Mouse (Mus musculus) urinary bladder, postnatal 4 days (tissue): ENCODE data around the gene Sgip1.
A peak's percentile ranks its signal among the peaks of the same experiment; 100 is the strongest.

ENCODE experiments used
- DNase-seq, 2 experiments: peaks; one replicate each; pipeline ENCODE4 v3.0.0; 2021 to 2022; ENCODE audit warnings: low spot score in 2 of 2

Sgip1 gene

DNA sequence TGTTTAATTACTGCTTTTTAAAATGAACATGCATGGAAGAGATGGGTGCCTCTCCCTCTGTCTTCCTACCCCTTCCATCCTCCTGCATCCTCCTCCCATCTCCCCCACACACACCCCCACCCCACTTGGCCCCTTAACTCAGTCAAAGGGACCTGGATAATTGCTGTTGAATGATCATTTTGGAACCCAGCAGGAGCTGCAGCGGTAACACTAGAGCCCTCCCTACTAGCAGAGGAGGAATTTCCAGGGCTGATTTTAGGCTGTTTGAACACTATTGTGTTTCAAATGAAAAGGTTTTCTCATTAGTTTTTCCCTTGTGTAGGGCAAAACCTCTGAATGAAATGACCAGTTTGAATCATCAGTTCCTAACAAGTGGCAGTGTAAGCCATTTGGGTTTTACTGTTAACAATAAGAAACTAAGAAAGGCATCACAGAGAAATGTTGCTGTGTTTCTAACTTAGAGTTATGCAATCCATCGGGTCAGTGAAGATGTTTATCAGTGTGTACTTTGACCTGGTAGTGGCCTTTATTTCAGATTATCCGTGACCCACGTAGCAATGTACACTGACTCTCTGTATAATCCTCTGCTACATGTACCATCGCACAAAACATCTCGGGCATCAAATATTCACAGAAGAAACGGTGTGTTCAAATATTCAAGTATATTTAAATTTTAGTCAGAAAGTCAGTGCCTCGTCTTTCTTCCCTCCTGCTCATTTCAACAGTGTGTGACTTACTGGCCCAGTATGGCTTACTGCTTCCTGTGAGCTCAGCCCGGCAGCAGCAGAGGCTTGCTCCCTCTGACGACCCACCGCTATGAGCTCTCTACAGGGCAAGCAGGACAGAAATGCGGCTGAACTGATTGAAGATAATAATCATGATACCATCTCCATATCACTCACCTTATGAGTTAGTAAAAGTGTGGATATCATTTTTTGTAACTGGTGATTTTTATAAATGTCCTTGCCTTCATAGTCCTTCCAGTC is 235.5 kb downstream of the Sgip1 start:
- no peak for DNase-seq

DNA sequence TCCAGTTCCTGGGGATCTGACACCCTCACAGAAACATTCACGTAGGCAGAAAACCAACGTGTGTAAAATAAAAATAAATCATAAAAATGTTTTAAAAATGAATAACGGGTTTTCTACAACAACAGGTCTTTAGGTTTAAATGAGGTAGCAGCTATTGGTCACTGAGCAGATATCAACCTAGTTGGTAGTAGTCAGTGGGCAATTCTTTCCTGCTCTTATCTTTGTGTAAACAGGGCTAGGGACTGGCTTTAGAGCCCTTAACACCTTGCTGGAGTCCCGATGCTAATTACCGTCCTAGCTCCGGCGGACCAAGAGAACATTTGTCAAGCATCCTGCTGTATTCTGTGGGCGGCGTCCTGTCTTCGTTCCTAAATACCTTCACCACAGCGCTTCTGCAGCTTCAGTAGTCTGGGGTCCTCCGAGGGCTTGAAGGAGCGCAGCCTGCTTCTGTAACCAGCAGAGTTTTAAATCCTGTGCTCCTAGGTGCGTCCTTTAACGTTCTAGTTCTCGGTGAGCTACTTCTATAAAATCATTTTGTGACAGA is 236.8 kb downstream of the Sgip1 start:
- DNase-seq: no peak

DNA sequence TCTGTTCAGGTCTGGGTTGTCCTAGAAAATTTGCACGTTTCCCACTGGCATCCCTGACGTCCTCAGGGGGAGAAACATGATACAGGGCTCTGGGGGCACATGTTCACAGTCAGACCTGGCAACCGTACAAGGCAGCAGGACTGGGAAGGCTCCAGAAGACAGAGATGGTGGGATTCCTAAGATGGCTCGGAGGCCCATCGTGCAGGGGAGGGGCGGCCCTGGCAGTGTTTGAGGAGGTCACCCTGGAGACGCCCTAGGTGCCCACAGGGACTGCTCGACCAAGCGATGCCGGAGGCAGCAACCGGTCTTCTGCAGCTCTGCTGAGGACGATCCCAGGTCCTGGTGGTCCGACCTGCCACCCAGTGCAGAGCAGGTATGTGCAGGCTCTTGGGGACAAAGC is 237.3 kb downstream of the Sgip1 start, which contains the start of gene Tctex1d1:
TSS of gene Tctex1d1 (plus strand) at position 167 of the 400 bp plus-strand sequence.
- no peak for DNase-seq

DNA sequence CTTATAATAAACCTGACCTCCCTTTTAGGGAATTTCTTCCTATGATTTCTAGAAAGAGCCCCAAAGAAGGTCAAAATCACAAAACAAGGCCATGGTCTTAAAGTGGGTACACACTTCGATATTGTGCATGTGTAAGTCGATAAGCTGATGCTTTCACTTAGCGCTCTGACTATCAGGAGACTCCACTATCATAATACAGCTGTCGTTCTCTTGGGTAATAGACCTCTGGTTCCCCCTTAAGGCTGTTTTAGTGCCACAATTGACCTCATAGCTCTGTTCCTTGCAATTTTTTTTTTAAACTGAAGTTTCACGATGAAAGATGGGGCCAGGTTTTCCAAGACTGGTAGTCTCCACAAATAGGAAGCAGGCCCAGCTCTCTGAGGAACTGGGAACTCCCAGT is 238.3 kb downstream of the Sgip1 start:
- DNase-seq: no peak

DNA sequence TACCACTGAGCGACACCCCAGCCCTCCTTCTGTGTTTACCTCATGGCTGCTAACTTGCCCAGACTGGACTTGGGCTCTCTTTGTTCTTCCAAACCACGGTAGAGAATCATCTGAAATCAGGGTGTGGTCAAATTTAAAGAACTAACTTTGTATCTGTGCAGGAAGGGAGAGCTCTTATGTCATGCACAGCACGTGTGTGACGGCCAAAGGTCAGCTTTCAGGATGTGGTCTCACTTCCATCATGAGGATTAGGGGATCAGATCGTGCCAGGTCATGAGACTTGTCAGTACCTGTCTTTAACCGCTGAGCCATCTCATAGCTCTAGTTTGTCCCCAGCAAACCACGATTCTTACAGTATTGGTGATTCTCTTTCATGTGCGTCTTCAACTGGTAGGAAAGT is 240.6 kb downstream of the Sgip1 start:
- DNase-seq: no peak

DNA sequence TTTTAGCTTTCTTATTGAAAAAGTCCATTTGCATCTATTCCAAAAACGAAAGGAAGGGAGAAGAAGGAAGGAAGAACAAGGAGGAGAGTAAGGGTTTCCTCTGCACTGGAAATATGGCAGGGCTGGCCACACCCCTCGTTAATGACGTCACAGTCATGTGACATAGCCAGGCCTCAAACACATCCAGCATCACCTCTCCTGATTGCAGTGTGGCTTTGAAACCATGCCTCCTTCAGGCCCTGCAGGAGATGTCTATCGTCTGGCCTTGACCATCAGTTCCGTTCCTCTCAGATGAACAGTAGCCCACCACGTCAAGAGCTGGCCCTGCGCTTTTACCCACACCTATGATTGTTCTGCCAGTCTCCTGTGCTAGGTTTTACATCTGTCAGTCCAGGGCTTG is 245.1 kb downstream of the Sgip1 start:
- no peak for DNase-seq

DNA sequence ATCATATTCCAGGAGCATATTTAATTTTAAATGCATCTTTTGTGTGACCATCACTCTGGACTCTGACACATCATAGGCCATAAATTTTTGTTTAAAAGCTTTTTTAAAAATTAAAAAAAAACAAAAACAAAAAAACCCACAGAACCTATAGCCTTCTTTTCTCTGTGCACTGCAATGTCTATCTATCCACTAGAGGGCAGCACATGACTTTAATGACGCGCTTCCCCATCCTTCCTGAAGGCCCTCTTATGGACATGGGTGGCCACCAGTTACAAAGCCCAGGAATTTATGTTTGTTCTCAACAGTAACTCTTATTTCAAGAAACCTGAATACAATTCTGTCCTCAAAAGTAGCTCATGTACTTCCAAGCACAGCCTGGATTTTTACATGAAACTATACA is 245.8 kb downstream of the Sgip1 start:
- no peak for DNase-seq

DNA sequence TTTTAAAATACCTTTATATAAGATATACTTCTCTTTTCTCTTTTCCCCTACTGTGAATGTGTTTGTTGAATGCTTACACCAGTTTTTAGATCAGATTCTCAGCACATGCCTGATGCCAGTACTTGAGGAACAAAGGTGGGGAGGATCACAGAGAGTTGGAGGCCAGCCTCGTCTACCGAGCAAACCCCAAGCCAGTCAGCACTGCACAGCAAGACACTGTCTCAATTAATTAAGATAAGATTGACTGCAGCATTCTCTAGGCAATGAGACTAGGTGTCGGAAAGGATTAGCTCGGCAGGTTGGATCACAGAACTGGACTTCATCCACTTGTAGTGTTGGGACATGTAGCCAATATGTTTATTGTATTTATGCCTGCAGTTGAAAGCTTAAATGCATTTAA is 246.2 kb downstream of the Sgip1 start:
- DNase-seq: no peak

DNA sequence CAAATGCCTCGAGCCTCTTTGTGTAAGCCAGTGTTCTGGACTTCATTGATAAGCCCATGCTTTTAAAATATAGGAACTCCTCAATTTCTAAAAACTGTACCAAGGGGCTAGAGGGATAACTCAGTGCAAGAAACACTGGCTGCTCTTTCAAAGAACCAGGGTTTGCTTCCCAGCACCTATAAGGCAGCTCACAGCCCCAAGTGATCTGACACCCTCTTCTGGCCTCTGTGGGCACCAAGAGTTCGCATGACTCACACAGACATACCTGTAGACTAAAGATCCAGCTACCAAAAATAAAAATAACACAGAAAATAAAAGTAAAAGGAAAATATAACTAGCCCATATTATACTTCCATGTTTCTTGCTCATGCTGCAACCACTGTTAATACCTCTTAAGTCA is 246.7 kb downstream of the Sgip1 start:
- DNase-seq: no peak

DNA sequence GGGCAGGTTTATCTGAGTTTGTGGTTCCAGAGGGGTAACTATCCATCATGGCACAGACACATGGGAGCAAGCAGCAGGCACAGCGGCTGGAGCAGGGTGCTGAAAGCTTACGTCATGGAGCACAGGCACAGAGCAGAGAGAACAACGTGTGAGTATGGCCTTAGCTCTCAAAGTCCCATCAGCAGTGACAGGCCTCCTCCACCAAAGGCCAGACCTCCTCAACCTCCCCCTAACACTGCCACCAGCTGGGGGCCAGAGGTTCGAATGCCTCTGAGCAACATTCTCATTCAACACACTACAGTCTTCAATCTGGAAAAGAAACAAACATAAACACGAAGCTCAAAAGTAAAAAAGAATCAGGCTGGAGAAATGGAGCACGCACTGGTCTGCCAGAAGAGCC is 247.4 kb downstream of the Sgip1 start:
- DNase-seq: no peak

DNA sequence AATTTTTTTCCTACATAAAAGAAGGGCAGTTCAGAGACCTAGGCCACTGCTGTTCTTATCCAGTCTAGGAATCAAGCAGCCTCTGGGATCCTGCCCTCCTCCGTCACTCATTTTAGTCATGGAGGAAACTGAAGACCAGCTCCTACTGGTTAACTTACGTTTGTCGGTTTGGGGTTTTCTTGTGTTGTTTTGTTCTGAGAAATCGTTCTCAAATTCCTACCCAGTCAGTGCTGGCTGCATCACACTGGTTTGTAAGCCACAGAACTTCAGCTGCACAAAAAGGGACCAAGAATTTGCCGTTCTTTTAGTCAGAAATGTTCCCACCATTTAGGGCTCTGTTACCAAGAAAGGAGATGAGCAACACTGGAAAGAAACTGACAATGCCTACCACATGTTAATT is 248.3 kb downstream of the Sgip1 start:
- no peak for DNase-seq

DNA sequence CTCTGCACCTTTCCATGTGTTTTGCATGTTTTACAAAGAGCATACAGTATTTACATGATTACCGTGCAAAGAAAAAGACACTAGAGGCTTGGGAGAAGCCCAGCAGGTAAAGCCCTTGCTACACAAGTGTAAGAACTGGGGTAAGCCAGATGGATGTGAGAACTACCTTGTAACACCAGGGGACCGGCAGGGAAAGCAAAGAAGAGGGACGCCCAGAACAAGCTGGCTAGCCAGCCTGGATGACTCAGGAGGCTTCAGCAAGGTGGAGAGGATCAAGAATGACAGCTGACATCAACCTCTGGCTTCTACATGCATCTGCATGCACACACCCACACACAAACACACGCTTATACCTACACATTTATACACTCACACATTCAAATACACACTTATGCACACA is 248.9 kb downstream of the Sgip1 start:
- no peak for DNase-seq

DNA sequence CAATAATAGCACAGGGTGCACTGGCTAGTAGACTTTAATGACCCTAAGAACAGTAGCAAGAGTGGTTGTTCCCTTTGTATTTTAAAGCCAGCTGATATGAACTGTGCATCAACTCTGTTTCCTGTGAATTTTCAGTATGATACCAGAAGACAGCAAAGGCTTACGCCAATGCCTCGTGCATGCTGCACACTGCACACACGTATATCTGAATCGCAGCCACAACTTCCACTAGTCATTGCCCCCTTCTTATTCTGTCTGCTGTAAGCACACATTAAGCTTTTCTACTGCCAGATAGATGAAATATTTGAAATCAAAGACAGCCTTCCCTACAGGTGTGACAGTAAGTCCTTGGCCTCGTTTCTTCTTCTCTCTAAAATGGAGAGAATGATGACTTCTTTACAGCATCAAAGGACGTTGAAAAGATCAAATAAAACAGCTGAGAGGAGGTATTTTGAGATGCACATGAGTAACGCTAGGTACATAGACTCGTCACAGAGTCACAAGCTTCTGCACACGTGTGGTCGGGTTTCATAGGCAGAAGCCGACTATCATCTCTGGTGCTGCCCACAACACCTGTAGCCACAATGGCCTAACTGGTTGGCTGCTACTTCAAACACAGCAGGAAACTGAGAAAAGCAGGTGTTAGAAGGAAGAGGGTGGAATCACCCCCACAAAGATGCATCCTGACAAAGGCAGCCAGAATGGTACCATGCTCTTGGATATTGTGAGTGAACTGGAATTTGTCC is 249.7 kb downstream of the Sgip1 start:
- no peak for DNase-seq

DNA sequence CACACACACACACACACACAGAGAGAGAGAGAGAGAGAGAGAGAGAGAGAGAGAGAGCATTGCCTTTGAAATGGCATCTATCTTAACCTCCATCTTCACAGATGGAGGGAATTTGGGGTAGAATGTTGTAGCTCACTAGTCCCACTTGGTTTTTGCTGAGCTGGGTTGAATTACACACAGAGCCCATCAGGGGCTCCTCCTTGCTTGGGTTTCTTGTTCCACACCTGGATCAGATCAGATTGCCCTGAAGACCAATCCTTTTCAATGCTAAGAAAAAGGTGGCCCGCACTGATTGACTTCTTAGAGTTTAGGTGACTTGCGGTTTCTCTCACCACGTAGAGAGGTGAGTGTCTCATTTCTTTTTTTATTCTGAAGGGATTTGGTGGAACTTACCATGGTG is 250.6 kb downstream of the Sgip1 start:
- DNase-seq: no peak

DNA sequence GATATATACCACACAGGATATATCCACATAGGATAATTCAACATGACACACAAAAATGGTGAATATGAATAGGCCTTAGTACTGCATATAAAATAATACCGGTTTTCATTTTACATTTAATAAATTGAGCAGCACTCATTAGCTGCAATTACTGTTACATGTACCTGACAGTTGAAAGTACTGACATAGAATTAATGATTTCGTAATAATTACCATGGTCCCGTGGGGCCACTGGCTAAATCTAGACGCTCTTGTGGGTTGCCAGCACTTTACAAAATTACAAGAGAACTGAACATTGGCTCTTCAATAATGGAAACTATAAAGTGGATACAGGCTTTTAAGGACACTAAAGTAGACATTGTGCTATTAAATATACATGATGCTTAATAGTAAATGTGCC is 263.6 kb downstream of the Sgip1 start:
- no peak for DNase-seq

DNA sequence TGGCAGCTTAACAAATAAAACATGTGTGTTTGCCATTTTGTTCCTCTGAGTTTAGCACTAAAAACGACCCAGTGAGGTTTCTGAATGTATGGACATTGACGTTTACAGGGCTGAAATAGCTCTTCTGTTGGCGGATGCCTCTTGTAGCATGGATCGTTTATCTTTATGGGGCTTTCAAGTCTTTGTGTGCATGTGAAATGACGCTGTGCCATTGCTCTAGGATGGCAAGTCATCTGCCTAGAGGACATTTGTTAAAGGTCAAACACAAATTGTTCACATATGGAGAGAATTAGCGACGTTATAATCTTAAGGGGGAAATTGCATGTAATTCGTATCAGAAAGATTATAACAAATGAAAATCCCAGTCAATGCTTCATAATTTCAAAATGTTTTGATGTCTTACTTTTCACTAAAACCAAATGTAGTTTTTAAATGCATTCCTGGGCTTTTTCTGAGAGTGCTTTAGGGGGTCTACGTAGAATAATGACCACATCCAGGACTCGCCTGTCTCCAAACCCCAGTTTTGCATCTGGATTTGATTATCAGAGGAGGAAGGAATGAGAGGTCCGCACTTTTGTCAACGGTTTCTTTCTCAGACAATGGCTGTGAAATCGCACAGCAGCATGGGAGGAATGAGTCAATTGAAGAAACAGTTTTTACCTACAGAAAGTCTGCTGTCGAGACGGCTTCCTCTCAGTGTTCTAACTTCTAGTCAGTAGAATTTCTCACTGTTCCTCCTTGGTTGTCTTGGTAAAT is 264.3 kb downstream of the Sgip1 start:
- DNase-seq: peak in 1 of 2 experiments; percentile 28

DNA sequence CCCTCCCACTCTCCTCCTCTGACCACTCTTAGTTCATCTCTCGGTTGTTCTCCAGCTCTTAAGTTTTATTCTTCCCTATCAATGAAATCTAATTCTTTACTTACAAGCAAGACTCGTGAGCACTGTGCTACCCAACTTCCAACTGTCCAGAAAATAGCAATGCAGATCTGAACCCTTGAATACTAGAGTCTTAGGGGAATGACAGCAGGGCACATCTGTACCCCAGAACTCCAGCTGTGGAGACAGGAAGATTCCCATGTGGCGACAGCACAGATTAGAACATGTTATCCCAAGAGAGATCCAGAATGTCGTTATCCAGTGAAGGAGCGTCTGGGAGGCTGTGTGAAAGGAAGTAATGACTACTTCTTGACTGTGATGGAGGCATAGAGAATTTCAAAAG is 265.2 kb downstream of the Sgip1 start:
- no peak for DNase-seq

DNA sequence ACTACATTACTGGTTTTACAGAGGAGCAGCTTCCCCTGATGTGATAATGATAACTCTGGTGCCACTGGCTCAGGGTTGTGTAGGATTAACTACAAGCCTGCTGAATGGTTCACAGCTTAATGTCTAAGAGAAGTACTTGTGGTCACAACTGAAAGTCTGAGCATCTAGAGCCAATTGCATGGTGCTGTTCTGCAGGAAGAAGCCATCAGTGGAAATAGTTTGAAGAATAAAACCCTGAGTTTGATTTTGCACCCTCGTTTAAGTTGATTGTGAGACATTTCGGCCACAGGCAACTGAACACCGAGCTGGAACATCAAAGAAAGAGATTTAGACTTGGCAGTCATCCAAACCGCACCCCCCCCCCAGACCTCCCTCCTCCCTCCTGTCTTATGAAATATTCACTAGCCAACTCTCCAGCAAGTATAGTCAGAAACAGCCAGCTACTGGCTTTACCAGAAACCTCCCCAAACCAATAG is 265.9 kb downstream of the Sgip1 start:
- peak in 1 of 2 experiments; percentile 20 for DNase-seq

DNA sequence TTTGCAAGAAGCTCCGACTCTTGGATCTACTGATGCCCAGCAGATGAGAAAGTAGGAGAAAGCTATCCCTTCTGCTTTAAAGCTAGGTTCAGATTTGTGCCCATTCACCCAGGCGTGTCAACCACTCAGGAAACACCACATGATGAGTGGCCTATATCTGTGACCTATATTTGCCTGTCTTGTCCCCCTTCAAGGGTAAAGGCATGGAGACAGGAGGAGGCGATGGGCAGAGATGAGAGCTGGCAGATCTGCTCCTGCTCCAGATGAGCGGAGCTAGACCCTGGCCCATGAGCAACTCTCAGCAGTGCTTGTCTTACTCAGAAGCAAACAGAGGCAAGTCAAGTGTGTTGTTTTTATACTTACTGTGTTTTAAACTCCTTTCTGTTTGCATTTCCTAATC is 269.6 kb downstream of the Sgip1 start:
- DNase-seq: no peak

DNA sequence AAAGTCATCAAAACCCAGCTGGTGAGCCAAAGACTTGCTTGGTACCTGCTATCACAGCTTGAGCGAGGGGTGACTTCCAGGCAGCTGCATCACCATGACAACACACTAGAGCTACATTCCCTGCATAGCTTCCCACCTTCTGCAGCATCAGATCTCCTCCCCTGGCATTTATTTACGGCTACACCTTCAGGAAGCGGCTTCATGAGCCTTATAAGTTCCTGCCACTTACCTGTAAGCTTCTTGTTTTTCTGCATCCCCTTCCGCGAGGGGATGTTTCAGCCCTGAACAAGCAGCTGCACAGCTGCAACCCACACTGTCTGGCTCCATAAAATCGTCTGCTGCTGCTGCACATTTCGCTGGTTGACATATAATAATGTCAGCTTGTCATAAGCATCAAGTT is 270.7 kb downstream of the Sgip1 start:
- DNase-seq: no peak

DNA sequence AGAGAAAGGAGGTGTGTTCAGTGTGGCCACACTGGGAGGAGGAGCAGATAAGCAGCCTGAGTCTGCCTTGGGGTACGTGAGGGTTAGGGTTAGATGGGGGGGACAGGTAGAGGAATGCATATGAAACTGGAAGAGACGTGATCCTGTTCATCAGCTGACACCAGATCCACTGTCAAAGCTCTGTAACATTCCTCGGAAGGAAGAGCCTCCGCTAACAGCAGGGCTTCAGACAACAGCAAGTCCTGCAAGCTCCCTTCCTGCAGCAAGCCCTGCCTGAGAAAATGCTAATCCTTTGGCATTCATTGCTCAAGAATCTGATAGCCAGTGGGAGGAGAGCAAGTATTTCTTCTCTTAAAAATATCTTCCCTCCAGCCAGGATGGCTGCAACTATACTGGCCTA is 272.4 kb downstream of the Sgip1 start:
- no peak for DNase-seq
